Mouse (Mus musculus) yolk sac, embryonic 10.5 days (tissue): ENCODE data around the gene Zg16.

Source experiments
- DNase-seq: peaks from one replicate; pipeline ENCODE4 v3.0.0-alpha.2; 2017; ENCODE audit warnings: low spot score

The Zg16 gene

GRCm38 (mm10) chr7:127003620-127004019, 83.5 kb downstream of the Zg16 start:
- DNase-seq, result peak; percentile 75
